Mouse (Mus musculus) bone marrow, adult 2 months (tissue): ENCODE measurements at regions not wholly inside any gene's neighbourhood (a gene's known extent, or its start where the extent isn't known, plus 50 kb on each side); places are given as distances from the start of the nearest gene placed in this dataset.

Source experiments
- CTCF ChIP-seq: fragments of 200-500 bp; IDR thresholded peaks from 2 replicates; pipeline ENCODE4 v1.5.1; 2011; ENCODE audit warnings: low read length, control low read depth; ENCODE audit not compliant: control insufficient read depth, insufficient read depth
- POLR2A ChIP-seq: fragments of 200-500 bp; IDR thresholded peaks from 2 replicates; pipeline ENCODE4 v1.6.1; 2011; ENCODE audit warnings: low read depth, mild to moderate bottlenecking, control low read depth, low read length, borderline replicate concordance; ENCODE audit not compliant: control insufficient read depth

GRCm38 (mm10) chr11:52502759-52503365, 106.6 kb downstream of the 9530068E07Rik start:
- TF ChIP-seq CTCF (no peak), POLR2A (no peak)
